Mouse (Mus musculus) B cell, adult 2 months (primary cell): ENCODE data around the gene Vars.
"Not testable (repeated sequence)": the region's sequence is repeated elsewhere in the genome, so short reads cannot be mapped to it uniquely, and the experiment has no call there.

Experiments
- DNase-seq, 2 experiments: peaks; one replicate each; pipeline ENCODE4 v3.0.0; 2022

Vars gene

GRCm38 (mm10) chr17:35000717-35001451, at the start of gene Vars:
TSS of gene Vars (plus strand) at chr17:35000987.
- DNase-seq = peak; percentile 83 to 91

- no peak for DNase-seq
Measured at GRCm38 (mm10) chr17:34951636-34952377, 49.0 kb upstream of the Vars start.

GRCm38 (mm10) chr17:34952378-34953040, 48.3 kb upstream of the Vars start:
- peak; percentile 86 to 87 for DNase-seq

DNA sequence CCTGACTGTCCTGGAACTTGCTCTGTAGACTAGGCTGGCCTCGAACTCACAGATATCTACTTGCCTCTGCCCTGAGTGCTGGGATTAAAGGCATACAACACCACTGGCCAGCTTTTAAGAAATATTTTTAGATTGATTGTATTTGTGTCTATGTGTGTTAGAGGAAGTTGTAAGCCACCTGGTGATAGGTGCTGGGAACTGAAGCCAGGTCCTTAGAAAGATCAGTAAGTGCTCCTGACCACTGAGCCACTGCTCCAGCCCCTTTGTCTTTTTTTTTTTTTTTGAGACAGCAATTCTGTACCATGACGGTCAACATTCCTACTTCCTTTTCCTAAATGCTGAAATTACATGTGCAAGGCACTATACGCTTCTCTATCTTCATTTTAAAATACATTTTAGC, 47.5 kb upstream of the Vars start:
- DNase-seq = no peak

- no peak for DNase-seq
Measured at GRCm38 (mm10) chr17:34953904-34954303, 46.9 kb upstream of the Vars start.

- no peak for DNase-seq
Measured at GRCm38 (mm10) chr17:34954831-34955230, 46.0 kb upstream of the Vars start.

DNA sequence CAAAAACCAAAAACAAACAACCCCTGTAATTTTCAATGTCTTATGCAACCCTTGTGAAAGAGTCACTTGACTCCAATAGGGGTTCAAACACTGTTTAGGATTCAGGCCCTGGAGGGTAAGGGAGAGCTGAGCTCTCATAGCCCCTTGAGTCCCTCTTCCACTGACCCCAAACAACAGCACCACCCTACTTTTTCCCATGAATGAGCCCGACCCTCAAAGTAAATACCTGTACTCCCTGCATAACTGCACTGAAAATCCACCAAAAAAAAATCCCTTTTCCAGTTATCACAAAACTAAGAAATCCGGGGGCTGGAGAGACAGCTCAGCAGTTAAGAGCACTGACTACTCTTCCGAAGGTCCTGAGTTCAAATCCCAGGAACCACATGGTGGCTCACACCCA, 44.9 kb upstream of the Vars start:
- DNase-seq = no peak

DNA sequence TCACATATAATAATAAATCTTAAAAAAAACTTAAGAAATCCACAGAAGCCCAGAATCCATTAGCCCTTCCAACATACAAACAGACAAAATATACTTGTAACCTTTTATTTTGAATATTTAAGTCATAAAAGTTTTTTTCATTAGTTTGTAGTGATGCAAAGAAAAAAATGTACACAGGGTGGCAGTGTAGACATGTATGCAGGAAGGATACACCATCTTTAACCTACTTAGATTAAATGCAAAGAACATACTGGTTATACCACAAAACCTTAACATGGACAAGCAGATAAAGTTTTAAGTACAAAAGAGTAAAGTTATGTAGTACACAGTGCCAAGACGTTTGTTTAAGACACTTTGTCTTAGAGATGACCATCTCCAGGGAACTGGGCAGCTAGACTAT, 44.4 kb upstream of the Vars start:
- peak in 1 of 2 experiments; percentile 17 for DNase-seq

- DNase-seq = not testable (repeated sequence)
Measured at GRCm38 (mm10) chr17:34957291-34957690, 43.5 kb upstream of the Vars start.

DNA sequence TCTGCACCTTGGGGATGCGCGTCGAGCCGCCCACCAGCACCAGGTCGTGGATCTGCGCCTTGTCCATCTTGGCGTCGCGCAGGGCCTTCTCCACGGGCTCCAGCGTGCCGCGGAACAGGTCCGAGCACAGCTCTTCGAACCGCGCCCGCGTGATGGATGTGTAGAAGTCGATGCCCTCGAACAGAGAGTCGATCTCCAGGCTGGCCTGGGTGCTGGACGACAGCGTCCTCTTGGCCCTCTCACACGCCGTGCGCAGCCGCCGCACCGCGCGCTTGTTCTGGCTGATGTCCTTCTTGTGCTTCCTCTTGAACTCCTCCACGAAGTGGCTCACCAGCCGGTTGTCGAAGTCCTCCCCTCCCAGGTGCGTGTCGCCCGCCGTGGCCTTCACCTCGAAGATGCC, 42.8 kb upstream of the Vars start:
- not testable (repeated sequence) for DNase-seq

DNA sequence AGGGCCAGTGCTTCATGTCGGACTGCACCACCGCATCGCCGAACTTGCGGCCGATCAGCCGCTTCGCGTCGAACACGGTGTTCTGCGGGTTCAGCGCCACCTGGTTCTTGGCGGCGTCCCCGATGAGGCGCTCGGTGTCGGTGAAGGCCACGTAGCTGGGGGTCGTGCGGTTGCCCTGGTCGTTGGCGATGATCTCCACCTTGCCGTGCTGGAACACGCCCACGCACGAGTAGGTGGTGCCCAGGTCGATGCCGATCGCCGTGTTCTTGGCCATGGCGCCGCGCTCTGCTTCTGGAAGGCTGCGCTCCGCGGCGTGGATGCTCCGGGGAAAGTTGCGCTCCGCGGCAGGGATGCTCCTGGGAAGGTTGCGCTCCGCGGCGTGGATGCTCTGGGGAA, 42.1 kb upstream of the Vars start:
- not testable (repeated sequence) for DNase-seq

DNA sequence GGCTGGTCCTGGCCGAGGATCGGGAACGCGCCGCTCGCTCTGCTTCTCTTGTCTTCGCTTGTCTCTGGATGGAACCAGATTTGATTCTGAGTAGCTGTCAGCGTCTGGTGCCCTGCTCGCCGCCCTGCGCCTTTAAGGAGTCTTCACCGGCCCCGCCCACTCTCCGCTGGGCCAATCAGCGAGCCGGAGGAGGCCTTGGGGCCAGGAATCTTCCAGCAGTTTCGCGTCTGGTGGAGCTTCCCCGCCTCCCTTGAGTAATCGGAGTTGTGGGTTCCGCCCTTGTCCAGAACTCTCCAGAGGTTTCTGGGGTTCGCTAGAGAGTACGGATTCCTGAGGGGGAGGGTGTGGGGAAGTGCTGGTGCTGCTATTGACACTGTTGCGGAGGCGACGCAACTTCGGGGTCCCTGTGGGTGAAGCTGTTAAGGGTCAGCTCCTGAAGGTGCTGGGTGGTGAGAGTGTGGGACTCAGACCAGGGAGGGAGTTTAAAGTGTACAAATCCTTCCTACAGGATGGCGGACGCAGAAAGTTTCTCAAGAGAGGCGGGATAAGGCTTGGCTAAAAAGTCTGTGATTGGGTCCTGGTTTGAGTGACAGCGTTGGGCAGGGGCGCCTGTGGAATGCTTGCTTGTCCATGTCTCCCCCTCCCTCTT, 41.5 kb upstream of the Vars start, which contains the start of gene Hspa1b:
TSS of gene Hspa1b (minus strand) at position 109 of the 649 bp plus-strand sequence.
- DNase-seq = peak; percentile 70 to 72

- no peak for DNase-seq
Measured at GRCm38 (mm10) chr17:34959881-34960515, 40.8 kb upstream of the Vars start.

GRCm38 (mm10) chr17:34960702-34961493, 39.9 kb upstream of the Vars start:
- DNase-seq = no peak

- DNase-seq = no peak
Measured at GRCm38 (mm10) chr17:34962125-34962524, 38.7 kb upstream of the Vars start.

DNA sequence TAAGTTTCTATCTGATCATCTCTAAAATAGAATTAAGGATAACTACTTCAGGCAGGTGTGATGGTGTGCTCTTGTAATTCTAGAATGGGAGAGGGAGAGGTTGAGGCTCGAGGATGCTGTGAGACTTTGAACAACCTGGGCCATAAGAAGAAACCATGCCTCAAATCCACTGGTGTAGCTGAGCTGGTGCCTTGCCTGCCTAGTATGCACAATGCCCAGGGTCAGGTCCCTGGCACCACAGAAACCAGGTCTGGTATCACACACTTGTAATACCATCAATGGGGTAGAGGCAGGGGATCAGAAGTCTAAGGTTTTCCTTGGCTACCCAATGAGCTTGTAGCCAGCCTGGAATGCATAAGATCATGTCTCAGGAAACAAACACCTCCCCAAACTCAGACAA, 37.9 kb upstream of the Vars start:
- no peak for DNase-seq

DNA sequence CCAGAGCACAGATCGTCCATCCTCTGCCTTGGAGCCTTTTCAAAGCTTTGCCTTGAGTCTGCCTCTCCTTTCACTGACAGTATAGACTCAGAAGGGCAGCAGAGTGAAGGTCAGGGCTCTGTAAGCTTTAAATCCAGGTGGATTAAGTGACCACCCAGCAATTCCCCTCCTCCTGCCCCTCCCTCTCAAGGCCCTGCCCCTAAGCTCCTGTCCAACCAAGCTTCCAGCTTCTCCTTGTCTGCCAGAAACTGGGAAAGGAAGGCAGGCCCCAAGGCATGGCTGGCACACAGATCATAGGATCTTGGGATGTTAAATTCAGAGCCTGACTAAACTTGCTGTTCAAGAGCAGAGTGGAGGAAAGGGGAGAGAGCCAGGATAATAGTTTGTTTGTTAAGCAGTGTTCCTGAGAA, 36.1 kb upstream of the Vars start:
- no peak for DNase-seq

- DNase-seq = no peak
Measured at GRCm38 (mm10) chr17:34965627-34966026, 35.2 kb upstream of the Vars start.

DNA sequence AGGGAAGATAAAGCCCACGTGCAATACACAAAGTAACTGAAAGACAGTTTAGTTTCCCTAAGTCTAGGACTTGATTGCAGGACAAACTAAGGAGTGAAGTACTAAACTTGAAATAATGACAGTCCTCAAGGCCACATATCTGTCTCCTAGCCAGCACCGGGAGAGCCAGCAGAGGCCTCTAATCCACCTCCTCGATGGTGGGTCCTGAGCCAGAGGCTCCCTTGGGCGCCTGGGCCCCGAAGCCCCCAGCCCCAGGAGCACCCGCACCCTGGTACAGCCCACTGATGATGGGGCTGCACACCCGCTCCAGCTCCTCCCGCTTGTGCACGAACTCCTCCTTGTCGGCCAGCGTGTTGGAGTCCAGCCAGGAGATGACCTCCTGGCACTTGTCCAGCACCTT, 31.0 kb upstream of the Vars start, which contains the start of gene Gm20481:
TSS of gene Gm20481 (plus strand) at position 91 of the 400 bp plus-strand sequence.
- not testable (repeated sequence) for DNase-seq

GRCm38 (mm10) chr17:34970850-34971249, 29.9 kb upstream of the Vars start:
- peak in 1 of 2 experiments; percentile 9 for DNase-seq

DNA sequence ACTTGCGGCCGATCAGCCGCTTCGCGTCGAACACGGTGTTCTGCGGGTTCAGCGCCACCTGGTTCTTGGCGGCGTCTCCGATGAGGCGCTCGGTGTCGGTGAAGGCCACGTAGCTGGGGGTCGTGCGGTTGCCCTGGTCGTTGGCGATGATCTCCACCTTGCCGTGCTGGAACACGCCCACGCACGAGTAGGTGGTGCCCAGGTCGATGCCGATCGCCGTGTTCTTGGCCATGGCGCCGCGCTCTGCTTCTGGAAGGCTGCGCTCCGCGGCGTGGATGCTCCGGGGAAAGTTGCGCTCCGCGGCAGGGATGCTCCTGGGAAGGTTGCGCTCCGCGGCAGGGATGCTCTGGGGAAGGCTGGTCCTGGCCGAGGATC, 29.1 kb upstream of the Vars start:
- DNase-seq = not testable (repeated sequence)
